Mouse (Mus musculus) frontal cortex, adult (tissue): Measurements from ENCODE around the gene Ctbs.
A peak's percentile ranks its signal among the peaks of the same experiment; 100 is the strongest.

Source experiments
- ATAC-seq: cut with Nextera tagmentation; 2 replicates; pipeline ENCODE4 v1.9.2; 2017; ENCODE audit warnings: mild to moderate bottlenecking, moderate library complexity, mixed read lengths; ENCODE audit not compliant: low TSS enrichment

Ctbs gene

DNA sequence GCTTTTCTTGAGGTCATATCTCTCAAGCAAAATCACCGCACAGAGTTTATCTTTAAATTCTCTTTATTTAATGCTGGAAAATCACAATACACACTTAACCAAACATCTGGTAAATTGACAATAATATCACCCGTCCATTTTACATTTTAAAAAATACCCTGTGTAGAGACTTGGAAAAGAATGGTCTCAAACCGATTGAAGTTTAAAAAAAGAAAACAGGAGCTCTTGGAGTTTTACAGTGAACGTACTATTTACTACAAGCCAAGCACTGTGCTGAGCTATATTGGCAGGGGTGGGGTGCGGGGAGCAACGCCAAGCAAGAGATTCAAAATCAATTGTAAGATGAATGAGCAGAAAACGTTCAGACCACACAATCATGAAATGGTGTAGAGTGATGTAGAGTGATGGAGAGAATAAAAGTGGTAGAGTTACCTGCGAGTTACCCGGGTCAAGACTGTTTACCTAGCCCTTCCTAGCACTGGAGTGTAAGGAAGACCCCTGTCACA lies at the start of gene Ctbs:
TSS of gene Ctbs (plus strand) at position 51 of the 506 bp plus-strand sequence.
- ATAC-seq: peak; percentile 18

- no peak for ATAC-seq
Measured at GRCm38 (mm10) chr3:146403770-146404169, 45.8 kb upstream of the Ctbs start.

- ATAC-seq: peak; percentile 93
Measured at GRCm38 (mm10) chr3:146404311-146405201, 45.0 kb upstream of the Ctbs start, which contains the start of gene Ssx2ip. Gene Ssx2ip (plus strand): TSS chr3:146404642.

DNA sequence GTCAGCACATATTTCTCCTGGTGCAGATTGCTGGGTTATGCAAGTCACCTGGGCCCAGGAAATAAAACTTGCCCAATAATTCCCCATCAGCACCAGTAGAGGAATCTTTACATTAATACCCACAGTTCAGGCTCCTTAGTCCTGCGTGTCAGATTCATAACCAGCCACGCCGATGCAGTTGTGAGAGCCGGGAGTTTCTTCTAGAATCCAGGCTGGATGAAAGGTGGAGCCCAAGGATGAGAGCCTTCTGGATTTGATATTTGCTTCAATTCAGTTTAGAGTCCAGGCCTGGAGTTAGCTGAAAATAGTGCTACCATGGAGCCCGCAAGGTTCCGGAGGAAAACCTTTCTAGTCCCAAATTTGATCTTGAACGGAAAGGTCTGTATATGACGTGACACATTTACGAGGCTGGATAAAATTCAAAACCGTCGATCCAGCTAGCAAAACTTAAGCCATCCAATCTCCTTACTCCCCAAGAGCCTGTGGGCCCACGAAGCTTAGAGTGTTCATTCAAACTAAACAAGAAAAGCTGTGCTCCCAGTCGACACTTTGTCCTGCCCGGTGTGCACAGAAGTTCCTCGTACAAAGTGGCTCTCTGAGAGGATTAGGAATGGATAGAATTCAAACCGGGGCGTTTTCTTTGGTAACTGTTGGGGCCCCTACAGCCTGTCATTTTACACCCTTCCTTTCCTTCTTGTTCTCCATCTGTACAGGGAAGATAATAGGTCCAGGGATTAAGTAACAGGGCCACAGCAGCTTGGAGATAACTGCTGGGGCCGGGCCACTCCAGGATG lies 44.2 kb upstream of the Ctbs start:
- peak; percentile 7; the same call in 1 of the 2 replicates for ATAC-seq

DNA sequence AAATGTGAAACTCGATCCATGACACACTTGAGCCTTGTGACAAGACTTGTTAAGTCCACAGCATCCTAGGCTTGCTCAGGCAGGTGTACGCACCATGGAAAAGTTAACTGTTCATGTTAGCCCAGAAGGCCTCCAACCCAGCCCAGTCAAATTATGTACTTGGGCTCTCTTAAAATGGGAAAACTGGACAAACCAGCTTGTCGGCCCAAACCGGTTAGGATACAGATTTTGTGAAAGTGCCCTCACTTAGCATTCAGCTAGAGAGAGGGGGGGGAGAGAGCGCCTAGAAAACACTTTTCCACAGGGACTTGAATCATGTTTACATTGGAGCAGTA lies 43.6 kb upstream of the Ctbs start:
- no peak for ATAC-seq

DNA sequence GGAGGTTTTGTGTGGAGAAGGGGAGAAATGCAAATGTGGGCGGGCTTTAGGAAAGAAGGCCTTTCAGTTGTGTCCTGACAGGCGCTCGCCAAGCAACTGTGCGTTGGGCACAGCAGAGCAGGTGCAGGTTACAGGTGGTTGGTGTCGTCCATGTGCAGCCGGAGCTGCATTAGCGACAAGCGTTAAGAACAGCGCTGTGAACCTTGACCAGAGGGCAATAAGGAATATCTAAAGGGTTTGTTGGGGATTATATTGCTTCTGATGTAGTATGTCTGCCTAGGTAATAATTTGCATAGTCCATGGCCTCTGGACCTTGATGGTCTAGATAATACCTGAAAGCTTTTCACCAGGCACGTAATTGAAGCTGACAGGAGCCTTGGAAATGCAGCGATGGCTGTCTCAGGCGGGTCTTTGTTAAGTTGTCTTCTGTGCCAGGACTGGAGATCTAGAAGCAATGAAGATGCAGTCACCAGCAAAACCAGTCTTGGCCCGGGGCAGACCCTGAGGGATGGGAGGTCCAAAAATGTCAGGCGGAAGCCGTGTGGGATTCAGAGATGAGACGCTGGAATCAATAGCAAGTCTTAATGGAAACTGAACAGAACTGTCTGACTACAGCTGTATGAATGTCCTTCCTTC lies 42.4 kb upstream of the Ctbs start:
- ATAC-seq: no peak

GRCm38 (mm10) chr3:146410114-146410513 lies 39.5 kb upstream of the Ctbs start:
- ATAC-seq: no peak

DNA sequence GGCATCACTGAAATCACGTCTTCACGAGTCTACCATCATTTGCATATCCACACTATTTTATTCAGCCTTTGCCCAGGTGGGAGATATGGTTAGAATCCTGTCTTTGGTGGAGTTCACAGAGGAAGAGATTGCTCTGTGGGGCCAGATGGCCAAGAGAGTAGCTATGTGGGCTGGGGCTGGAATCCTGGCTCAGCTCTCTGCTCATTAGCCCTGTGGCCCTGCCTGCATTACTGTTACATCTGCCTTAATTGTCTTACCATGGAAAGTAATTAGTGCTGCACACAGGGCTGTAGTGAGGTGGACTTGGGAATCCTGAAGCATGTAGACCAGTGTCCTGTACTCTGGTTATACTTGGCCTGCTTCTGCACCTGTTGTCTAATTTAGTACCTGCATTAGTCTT lies 37.6 kb upstream of the Ctbs start:
- peak; percentile 11; the same call in 1 of the 2 replicates for ATAC-seq

GRCm38 (mm10) chr3:146412480-146412879 lies 37.1 kb upstream of the Ctbs start:
- no peak for ATAC-seq

DNA sequence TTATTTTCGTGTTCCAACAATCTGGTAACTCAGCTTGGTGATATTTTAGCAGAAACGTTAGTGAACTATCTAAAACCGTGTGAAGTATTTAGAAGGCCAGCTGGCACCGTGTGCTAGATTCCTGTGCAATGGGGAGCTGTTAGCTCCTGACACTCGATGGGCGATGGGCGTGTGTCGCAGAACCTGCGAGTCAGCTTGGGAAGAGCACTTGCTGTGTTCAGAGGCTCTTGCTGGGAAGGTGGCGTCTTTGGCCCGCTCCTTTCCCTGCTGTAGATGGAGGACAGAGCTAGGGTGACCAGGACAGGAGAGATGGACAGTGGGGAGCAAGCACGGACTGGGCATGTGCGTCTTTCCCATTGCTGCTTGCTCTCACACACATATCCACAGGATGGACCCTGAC lies 36.6 kb upstream of the Ctbs start:
- ATAC-seq: peak; percentile 63

- ATAC-seq: peak; percentile 34; the same call in 1 of the 2 replicates
Measured at GRCm38 (mm10) chr3:146413992-146414391, 35.6 kb upstream of the Ctbs start.

DNA sequence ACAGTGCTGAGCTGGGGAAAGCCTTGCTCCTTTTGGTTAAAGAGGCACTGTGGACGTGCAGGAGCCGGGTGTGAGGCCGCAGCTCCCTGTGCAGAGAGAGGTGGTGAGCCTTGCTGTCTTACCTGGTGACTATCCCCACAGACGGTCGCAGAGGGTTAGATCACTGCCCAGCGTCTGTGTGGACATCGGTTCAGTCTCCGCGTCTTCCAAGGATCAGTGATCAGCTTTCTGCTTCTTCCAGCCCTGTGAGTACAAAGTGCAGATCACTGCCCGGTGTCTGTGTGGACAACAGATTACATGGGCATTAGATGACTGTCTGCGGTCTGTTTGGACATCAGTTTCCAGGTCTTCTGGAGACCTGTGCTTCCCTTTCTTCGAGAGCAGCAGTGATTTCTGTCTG lies 35.0 kb upstream of the Ctbs start:
- ATAC-seq: no peak

GRCm38 (mm10) chr3:146417873-146418272 lies 31.7 kb upstream of the Ctbs start:
- ATAC-seq: no peak

GRCm38 (mm10) chr3:146418901-146419300 lies 30.7 kb upstream of the Ctbs start:
- no peak for ATAC-seq

GRCm38 (mm10) chr3:146419534-146419933 lies 30.1 kb upstream of the Ctbs start:
- no peak for ATAC-seq

DNA sequence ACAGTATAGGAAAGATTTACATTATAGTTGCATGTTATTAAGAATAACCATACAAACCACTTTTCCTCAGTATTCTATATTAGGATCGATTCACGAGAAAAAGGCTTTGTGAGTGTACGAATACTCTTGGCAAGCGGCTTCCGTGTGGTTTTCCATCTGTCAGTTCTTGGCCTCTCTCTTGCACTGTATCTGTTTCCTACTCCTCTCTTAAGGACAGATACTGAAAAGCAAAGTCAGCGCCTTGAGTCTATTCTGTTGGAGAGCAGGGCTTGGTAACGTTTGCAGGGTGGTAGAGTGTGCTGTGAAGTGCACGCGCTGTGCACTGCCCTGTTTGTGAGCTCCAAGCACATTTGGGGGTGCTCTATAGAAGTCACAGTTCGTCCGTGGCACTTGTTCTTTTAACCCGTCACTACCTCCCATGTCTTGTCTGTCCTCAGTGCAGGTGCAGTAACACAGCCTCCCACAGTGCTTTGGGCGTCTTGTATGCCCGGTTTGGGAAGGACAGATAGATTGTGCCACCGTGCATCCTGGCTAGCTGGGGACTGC lies 29.5 kb upstream of the Ctbs start:
- ATAC-seq: peak; percentile 78

GRCm38 (mm10) chr3:146421787-146422186 lies 27.8 kb upstream of the Ctbs start:
- no peak for ATAC-seq

DNA sequence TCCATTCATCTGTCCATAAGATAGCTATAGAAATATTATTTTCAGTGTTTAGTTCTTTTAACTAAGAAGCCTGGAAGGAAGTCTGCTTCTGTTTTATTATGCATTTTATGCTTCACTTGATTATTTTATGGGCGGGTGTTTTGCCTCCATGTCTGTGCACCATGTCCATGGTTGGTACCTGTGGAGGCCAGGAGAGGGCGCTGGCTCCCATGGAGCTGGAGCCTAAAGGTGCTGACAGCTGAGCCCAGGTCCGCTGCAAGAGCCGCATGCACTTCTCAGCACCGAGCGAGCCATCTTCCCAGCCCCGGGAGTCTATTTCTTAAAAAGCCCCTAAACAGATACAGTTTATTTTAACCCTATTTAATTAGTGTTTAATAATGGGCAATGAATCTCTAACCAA lies 25.9 kb upstream of the Ctbs start:
- no peak for ATAC-seq

GRCm38 (mm10) chr3:146424306-146424900 lies 25.2 kb upstream of the Ctbs start:
- ATAC-seq: no peak

DNA sequence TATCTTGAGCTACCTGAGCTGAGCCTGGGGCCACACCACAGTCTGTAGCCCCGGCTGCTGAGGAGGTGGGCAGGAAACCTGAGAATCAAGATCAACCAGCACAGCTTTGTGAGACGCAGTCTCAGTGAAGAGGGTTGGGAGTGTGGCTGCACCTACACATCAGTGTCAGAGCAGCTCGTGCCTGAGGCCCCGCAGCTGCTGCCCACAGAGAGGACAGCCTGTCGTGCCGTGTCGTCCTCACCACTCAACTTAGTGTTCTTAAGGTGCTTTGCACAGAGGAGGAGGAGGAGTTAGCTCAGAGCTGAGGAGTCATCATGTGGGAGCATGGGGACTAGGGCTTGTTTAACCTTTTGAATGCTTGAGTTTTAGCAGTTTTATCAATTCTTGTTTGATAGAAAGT lies 23.7 kb upstream of the Ctbs start:
- peak; percentile 72 for ATAC-seq

DNA sequence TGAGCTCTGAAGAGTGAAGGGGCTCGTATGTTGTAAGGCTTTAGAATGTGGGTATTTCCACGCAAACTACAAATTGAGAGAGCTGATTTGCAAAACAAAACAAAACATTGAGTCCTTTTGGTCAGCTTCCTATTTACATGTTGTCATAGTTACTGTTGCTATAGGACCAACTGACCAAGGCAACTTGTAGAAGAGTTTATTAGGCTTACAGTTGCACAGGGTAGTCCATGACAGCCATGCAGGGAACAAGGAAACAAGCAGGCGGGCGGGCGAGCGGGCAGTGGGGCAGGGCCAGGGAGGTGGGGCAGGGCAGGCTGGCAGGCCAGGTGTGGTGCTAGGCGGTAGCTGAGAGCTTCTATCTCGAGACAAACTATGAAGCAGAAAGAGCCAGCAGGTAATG lies 23.1 kb upstream of the Ctbs start:
- ATAC-seq: no peak
